Mouse (Mus musculus) adrenal gland, postnatal 4 days (tissue): Measurements from ENCODE around the gene Zc3h7b. TPM values are rescaled to one million over a fixed set of nuclear protein-coding genes. Genes with fewer than 3 reads are reported as not detected.

Source experiments
- DNase-seq, 2 experiments: peaks; one replicate each; pipeline ENCODE4 v3.0.0; 2021 to 2022; ENCODE audit warnings: low spot score in 2 of 2, mixed read lengths in 2 of 2
- total RNA-seq, 2 experiments: library from RNA; stranded (reverse); gene quantifications; 2 replicates each; pipeline ENCODE4 v1.2.3; 2021

Zc3h7b gene
- total RNA-seq, 2 experiments from 2014 or later: 94.6 to 98.5 TPM

GRCm38 (mm10) chr15:81838554-81839235 lies 93.8 kb downstream of the Zc3h7b start:
- no peak for DNase-seq

- DNase-seq: peak in 1 of 2 experiments; percentile 65
Measured at GRCm38 (mm10) chr15:81839634-81840033, 94.8 kb downstream of the Zc3h7b start.

- no peak for DNase-seq
Measured at GRCm38 (mm10) chr15:81840306-81840705, 95.4 kb downstream of the Zc3h7b start.

DNA sequence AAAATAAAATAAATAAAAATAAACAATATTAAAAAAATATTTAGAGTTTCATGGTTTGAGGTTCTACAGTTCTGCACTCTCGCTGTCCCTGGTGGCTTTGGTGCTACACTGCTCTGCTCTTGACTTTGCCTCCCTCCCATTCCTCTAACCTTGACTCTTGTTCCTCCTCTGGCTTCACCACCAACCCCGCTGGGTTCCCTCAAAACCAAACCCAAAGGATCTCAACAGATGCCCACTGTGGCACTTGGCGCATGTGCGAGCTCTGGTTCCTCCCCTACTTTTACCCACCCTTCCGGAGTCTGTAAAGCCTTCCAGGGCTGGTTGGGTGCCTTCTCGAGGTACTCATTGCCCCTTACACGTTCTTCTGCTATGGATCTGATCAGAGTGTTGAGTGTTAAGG lies 97.4 kb downstream of the Zc3h7b start:
- no peak for DNase-seq

DNA sequence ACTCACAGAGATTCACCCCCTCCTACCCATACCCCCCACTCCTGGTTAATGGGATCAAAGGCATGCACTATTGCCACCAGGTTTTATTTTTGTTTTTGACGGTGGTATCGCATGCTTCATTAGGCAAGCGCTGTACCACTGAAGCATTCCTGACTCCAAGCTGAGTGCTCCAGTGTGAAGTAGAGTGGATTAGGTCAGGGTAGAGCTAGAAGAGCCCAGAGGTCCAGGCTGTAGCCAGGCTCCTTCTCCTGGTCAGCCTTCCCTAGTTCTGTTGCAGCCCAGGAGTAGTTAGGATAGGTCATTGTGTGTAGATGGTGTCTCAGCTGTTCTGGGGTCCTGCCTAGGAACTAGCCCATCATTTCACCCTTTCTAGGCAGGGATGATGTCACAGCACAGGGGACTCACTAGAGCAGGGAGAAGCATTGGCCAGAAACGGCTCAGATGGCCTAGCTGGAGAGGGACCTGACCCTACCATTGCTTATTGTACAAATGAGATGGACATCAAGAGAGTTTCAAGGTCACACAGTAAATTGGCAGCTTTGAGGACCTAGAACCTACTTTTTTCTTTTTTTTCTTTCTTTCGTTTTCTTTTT lies 100.3 kb downstream of the Zc3h7b start:
- DNase-seq: no peak

DNA sequence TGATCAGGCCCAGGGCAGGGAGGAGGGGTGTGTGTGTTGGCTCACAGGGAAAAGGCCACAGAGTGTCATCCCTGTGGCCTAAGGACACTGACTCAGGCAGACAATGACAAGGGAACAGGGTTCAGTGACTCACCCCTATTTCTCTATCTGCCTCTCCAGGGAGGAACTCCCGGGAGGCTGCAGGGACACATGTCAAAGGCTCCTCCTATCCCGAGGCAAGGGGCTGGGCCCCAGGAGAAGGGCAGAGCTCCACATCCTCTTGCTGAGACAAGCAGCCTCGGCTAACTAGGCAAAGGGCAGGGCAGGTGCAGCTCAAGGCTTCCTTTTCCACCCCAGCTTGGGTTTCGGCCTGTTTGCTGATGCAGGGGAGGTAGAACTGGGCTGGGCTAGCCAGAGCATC lies 100.9 kb downstream of the Zc3h7b start:
- peak in 1 of 2 experiments; percentile 67 for DNase-seq

Other genes with a start within 250 kb of the Zc3h7b start
- gene Ep300, start 159.7 kb upstream of the Zc3h7b start, total RNA-seq: 10 to 100 TPM; 78.9 to 84.0 TPM
- 10 to 100 TPM; 22.7 to 23.6 TPM for gene L3mbtl2, start 81.2 kb upstream of the Zc3h7b start, total RNA-seq
- 1 to 10 TPM; 3.9 to 4.3 TPM for gene Chadl, start 47.8 kb upstream of the Zc3h7b start, total RNA-seq
- gene Rangap1, start 473 bp downstream of the Zc3h7b start, total RNA-seq: 10 to 100 TPM; 53.6 to 62.6 TPM
- 10 to 100 TPM; 84.6 to 86.1 TPM for gene Tef, start 57.4 kb downstream of the Zc3h7b start, total RNA-seq
- gene Tob2, start 113.7 kb downstream of the Zc3h7b start, total RNA-seq: 10 to 100 TPM; 66.2 to 67.2 TPM
- gene Phf5a, start 126.9 kb downstream of the Zc3h7b start, total RNA-seq: 10 to 100 TPM; 62.7 to 71.2 TPM
- 100 to 1,000 TPM; 498 to 540 TPM for gene Aco2, start 127.3 kb downstream of the Zc3h7b start, total RNA-seq
- 10 to 100 TPM; 25.3 to 27.9 TPM for gene Polr3h, start 181.2 kb downstream of the Zc3h7b start, total RNA-seq
- 10 to 100 TPM; 52.8 to 55.7 TPM for gene Csdc2, start 191.7 kb downstream of the Zc3h7b start, total RNA-seq
- 100 to 1,000 TPM in 1 of 2 experiments, 10 to 100 TPM in 1; 94.6 to 101 TPM for gene Pmm1, start 215.9 kb downstream of the Zc3h7b start, total RNA-seq
- gene 1700029P11Rik, start 235.5 kb downstream of the Zc3h7b start, total RNA-seq: not detected
- 10 to 100 TPM; 89.4 to 92.6 TPM for gene Xrcc6, start 242.8 kb downstream of the Zc3h7b start, total RNA-seq